Mouse (Mus musculus) liver, embryonic 15.5 days (tissue): ENCODE data around the gene Tcta. TPM values are rescaled to one million over a fixed set of nuclear protein-coding genes. Genes with fewer than 3 reads are reported as not detected.

Source experiments
- polyA plus RNA-seq: library from polyadenylated mRNA; unstranded; fragments of >200 nt; fragmentation: Nextera tagmentation; extraction: Ambion mirVana; gene quantifications from 2 replicates; pipeline ENCODE4 v1.2.1, GENCODE M21; 2015

Gene Tcta
- polyA plus RNA-seq, 1 experiment from 2014 or later: 14.1 TPM

Other genes with a start within 250 kb of the Tcta start
- gene Mst1, start 225.7 kb downstream of the Tcta start, polyA plus RNA-seq: 41.1 and 51.2 TPM in 2 replicates
- gene Rnf123, start 222.8 kb downstream of the Tcta start, polyA plus RNA-seq: 100 and 123 TPM in 2 replicates
- 194 and 242 TPM in 2 replicates for gene Apeh, start 211.6 kb downstream of the Tcta start, polyA plus RNA-seq
- gene Bsn, start 115.8 kb downstream of the Tcta start, polyA plus RNA-seq: 1.4 TPM in 2 replicates
- 16.0 and 18.2 TPM in 2 replicates for gene Dag1, start 42.2 kb downstream of the Tcta start, polyA plus RNA-seq
- 5.8 and 6.7 TPM in 2 replicates for gene Nicn1, start 15.7 kb downstream of the Tcta start, polyA plus RNA-seq
- gene Amt, start 9.3 kb downstream of the Tcta start, polyA plus RNA-seq: 11.9 and 13.3 TPM in 2 replicates
- gene Rhoa, start within 50 bp of the Tcta start, polyA plus RNA-seq: 190 and 202 TPM in 2 replicates
- 6,133 and 6,280 TPM in 2 replicates for gene Gpx1, start 32.7 kb upstream of the Tcta start, polyA plus RNA-seq
- gene Usp4, start 41.7 kb upstream of the Tcta start, polyA plus RNA-seq: 65.1 and 76.5 TPM in 2 replicates
- 0.41 and 0.86 TPM in 2 replicates for gene 1700102P08Rik, start 86.6 kb upstream of the Tcta start, polyA plus RNA-seq
- 0.03 and 0.17 TPM in 2 replicates for gene Ccdc36, start 122.3 kb upstream of the Tcta start, polyA plus RNA-seq
- not detected in 2 replicates for gene BC048562, start 130.3 kb upstream of the Tcta start, polyA plus RNA-seq
- gene Ccdc71, start 154.4 kb upstream of the Tcta start, polyA plus RNA-seq: 18.7 and 19.4 TPM in 2 replicates
- 12.5 and 15.9 TPM in 2 replicates for gene Klhdc8b, start 155.4 kb upstream of the Tcta start, polyA plus RNA-seq
- 8.5 and 9.0 TPM in 2 replicates for gene Lamb2, start 173.6 kb upstream of the Tcta start, polyA plus RNA-seq
- gene Usp19, start 184.4 kb upstream of the Tcta start, polyA plus RNA-seq: 26.1 and 31.1 TPM in 2 replicates
- 52.6 and 61.9 TPM in 2 replicates for gene Qars, start 201.5 kb upstream of the Tcta start, polyA plus RNA-seq
- 43.0 and 43.5 TPM in 2 replicates for gene Qrich1, start 210.6 kb upstream of the Tcta start, polyA plus RNA-seq